Mouse (Mus musculus) liver, embryonic 11.5 days (tissue): ENCODE measurements around the gene 4933430I17Rik. TPM values are rescaled to one million over a fixed set of nuclear protein-coding genes. Genes with fewer than 3 reads are reported as not detected.
A peak's percentile ranks its signal among the peaks of the same experiment; 100 is the strongest.

ENCODE experiments used
- ATAC-seq: fragments of 200-750 bp; cut with Nextera tagmentation; replicated peaks from 2 replicates; pipeline ENCODE4 v1.8.0; 2017; ENCODE audit warnings: moderate number of reproducible peaks, mild to moderate bottlenecking, moderate TSS enrichment, moderate library complexity; ENCODE audit not compliant: low FRiP score
- DNase-seq: peaks from one replicate; pipeline ENCODE4 v3.0.0-alpha.2; 2017; ENCODE audit warnings: low spot score
- H3K27ac ChIP-seq: fragments of 300-500 bp; sonication (generic); 2 replicates; pipeline ENCODE4 v1.5.1; 2014; ENCODE audit warnings: mild to moderate bottlenecking, low read depth, low read length, control low read depth
- H3K27me3 ChIP-seq: fragments of 300-500 bp; sonication (generic); replicated peaks from 2 replicates; pipeline ENCODE4 v1.6.1; 2014; ENCODE audit warnings: low read length, mixed read lengths; ENCODE audit not compliant: control insufficient read depth, insufficient read depth
- H3K36me3 ChIP-seq: fragments of 300-500 bp; sonication (generic); 2 replicates; pipeline ENCODE4 v1.6.1; 2014; ENCODE audit warnings: mild to moderate bottlenecking, low read length, moderate library complexity, mixed read lengths; ENCODE audit not compliant: control insufficient read depth, insufficient read depth
- H3K4me1 ChIP-seq: fragments of 300-500 bp; sonication (generic); replicated peaks from 2 replicates; pipeline ENCODE4 v1.6.1; 2014; ENCODE audit warnings: low read length, mixed read lengths; ENCODE audit not compliant: control insufficient read depth, insufficient read depth
- H3K4me2 ChIP-seq: fragments of 300-500 bp; sonication (generic); 2 replicates; pipeline ENCODE4 v1.6.1; 2014; ENCODE audit warnings: mild to moderate bottlenecking, control low read depth, moderate library complexity
- H3K4me3 ChIP-seq: fragments of 300-500 bp; sonication (generic); 2 replicates; pipeline ENCODE4 v1.5.1; 2014; ENCODE audit warnings: low read depth, low read length, control low read depth
- H3K9ac ChIP-seq: fragments of 300-500 bp; sonication (generic); 2 replicates; pipeline ENCODE4 v1.6.1; 2014; ENCODE audit warnings: low read depth, low read length, control low read depth
- H3K9me3 ChIP-seq: fragments of 300-500 bp; sonication (generic); 2 replicates; pipeline ENCODE4 v1.6.1; 2016; ENCODE audit warnings: low read length, inconsistent platforms, mixed read lengths; ENCODE audit not compliant: control insufficient read depth
- WGBS: fragments of 180-500 bp; shearing (Covaris S2); extraction: QIAGEN DNeasy Blood & Tissue Kit; methylation state at CpG from one replicate; pipeline ENCODE4 v1.1.7; 2014; 5-methylcytosine and 5-hydroxymethylcytosine counted together
- polyA plus RNA-seq: library from polyadenylated mRNA; unstranded; fragments of >200 nt; fragmentation: Nextera tagmentation; extraction: Ambion mirVana; gene quantifications from 2 replicates; pipeline ENCODE4 v1.2.1, GENCODE M21; 2014

Gene 4933430I17Rik
- polyA plus RNA-seq, 1 experiment from 2014 or later, result 0.36 TPM

DNA sequence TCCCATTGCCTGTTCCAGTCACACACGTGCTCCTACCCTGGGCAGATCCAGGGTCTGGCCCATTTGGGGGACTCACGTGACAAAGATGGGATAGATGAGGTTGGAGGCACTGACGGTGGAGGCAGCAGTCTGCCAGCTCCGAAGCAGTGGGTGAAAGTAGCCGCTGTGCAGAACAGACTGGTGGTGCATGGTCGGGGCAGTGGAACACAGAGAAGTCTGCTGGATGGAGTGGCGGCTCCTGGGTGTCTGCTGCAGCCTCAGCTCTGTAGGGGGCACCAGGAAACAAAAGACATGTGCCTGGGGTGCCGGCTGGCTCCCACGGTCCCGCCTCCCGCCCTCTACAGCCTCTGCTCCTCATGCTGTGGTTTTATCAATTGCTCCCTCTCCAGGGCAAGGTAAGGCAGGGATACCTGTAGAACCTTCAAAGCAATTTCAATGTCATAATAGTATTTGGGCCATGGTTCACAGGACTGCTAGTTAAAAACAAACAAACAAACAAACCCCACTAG, 11.1 kb upstream of the 4933430I17Rik start:
- H3K36me3 ChIP-seq, result peaks cover 54% of the 10 kb centered on the region
- ATAC-seq, result no peak
- H3K9ac ChIP-seq, result peak overlapping the region; percentile 40; the same call in 1 of the 2 replicates
- H3K4me1 ChIP-seq, result peaks cover 40% of the 10 kb centered on the region
- WGBS, result 55% methylated on average over 11 of the region's 11 CpGs
- peak overlapping the region; percentile 32; the same call in 1 of the 2 replicates for H3K27ac ChIP-seq
- H3K27me3 ChIP-seq, result no peaks in the 10 kb centered on the region
- H3K9me3 ChIP-seq, result no peaks in the 10 kb centered on the region
- H3K4me3 ChIP-seq, result peak overlapping the region; percentile 16
- H3K4me2 ChIP-seq, result peak overlapping the region; percentile 77
- no peak for DNase-seq

DNA sequence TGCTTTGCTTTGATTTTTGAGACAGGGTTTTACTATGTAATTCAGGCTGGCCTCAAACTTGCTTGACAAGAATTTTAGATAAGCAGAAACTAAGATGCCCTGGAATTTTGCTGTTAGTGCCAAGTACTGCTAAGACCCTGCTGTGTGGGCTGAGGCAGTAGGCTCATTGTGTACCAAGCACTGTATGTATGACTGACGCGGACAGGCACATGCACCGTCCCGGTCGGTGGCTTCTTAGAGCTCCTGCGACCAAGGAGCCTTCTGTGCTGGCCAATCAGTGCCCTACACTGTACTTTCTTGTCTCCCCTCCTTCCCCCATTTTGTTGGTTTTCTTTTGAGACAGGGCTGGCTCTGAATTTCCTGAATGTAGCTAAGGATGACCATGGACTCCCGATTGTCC, 10.2 kb upstream of the 4933430I17Rik start:
- Histone ChIP-seq H3K4me2 (peak overlapping the region; percentile 77), H3K27ac (peak overlapping the region; percentile 93), H3K27me3 (no peaks in the 10 kb centered on the region), H3K9me3 (no peaks in the 10 kb centered on the region), H3K36me3 (peaks cover 45% of the 10 kb centered on the region), H3K4me3 (peak overlapping the region; percentile 85), H3K4me1 (peaks cover 40% of the 10 kb centered on the region), H3K9ac (peak overlapping the region; percentile 93)
- WGBS, result 75% methylated on average over 7 of the region's 7 CpGs
- ATAC-seq (no peak), DNase-seq (no peak)

GRCm38 (mm10) chr4:62515490-62515889, 9.7 kb upstream of the 4933430I17Rik start:
- DNase-seq, result no peak
- no peaks in the 10 kb centered on the region for H3K9me3 ChIP-seq
- H3K27ac ChIP-seq, result peak overlapping the region; percentile 93
- H3K36me3 ChIP-seq, result peaks cover 40% of the 10 kb centered on the region
- H3K4me3 ChIP-seq, result peak overlapping the region; percentile 85
- H3K27me3 ChIP-seq, result no peaks in the 10 kb centered on the region
- H3K9ac ChIP-seq, result peak overlapping the region; percentile 93
- WGBS, result 36% methylated on average over 3 of the region's 3 CpGs
- H3K4me2 ChIP-seq, result peak overlapping the region; percentile 77
- ATAC-seq, result no peak
- peaks cover 40% of the 10 kb centered on the region for H3K4me1 ChIP-seq

DNA sequence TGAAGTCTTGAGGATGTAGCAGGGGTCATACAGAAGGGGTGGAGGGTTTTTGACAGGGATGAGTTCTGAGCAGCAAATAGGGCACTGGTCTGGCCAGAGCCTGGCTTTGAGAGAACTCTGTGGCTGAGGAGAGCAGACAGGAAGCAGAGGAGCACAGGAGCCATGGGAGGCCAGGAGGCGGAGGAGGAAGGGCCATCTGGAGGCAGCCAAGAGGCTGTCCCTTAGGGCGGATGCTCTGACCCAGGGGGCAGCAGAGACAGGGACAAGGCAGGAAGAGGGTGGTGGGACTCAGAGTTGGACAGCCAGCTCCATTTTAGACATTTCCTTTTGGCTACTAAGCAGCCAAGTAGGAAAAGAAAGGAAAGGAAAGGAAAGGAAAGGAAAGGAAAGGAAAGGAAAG, 9.1 kb upstream of the 4933430I17Rik start:
- Histone ChIP-seq H3K9me3 (no peaks in the 10 kb centered on the region), H3K27ac (peak overlapping the region; percentile 93), H3K9ac (peak overlapping the region; percentile 93), H3K4me3 (peak overlapping the region; percentile 85), H3K4me1 (peaks cover 40% of the 10 kb centered on the region), H3K4me2 (peak overlapping the region; percentile 77), H3K36me3 (peaks cover 34% of the 10 kb centered on the region), H3K27me3 (no peaks in the 10 kb centered on the region)
- whole genome bisulfite sequencing, result 14% methylated on average over 2 of the region's 2 CpGs
- ATAC-seq, result peak; percentile 19; the same call in 1 of the 2 replicates
- DNase-seq, result no peak

- Histone ChIP-seq H3K4me3 (peak overlapping the region; percentile 85), H3K9me3 (no peaks in the 10 kb centered on the region), H3K27ac (peak overlapping the region; percentile 93), H3K27me3 (no peaks in the 10 kb centered on the region), H3K36me3 (peaks cover 29% of the 10 kb centered on the region), H3K9ac (peak overlapping the region; percentile 93), H3K4me1 (peaks cover 36% of the 10 kb centered on the region), H3K4me2 (peak overlapping the region; percentile 77)
- 28% methylated on average over 1 of the region's 1 CpGs for WGBS
- DNase-seq (peak; percentile 73), ATAC-seq (peak; percentile 92)
These were observed 8.6 kb upstream of the 4933430I17Rik start for GRCm38 (mm10) chr4:62516579-62516978.

DNA sequence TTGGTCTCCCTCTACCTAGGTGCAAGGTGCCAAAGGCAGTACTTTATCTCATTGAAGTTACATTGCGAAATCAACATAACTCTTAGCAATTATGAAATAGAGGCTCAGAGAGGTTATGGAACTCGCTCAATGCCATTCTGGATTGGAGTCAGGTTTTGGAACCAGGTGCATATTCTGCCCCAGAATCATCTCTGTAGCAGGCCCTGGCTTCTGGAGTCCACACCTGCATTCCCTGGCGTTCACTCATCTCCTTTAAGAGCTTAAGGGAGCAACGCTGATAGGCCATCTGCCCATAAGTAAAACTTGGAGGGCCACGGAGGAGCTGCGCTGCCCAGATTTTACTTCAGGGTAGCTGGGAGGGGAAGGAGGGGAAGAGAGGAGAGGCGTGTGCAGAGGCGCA, 8.1 kb upstream of the 4933430I17Rik start:
- ATAC-seq (no peak), DNase-seq (no peak)
- H3K4me1 ChIP-seq, result peaks cover 33% of the 10 kb centered on the region
- peak overlapping the region; percentile 85 for H3K4me3 ChIP-seq
- peak overlapping the region; percentile 93 for H3K9ac ChIP-seq
- H3K36me3 ChIP-seq, result peaks cover 25% of the 10 kb centered on the region
- no peaks in the 10 kb centered on the region for H3K27me3 ChIP-seq
- H3K4me2 ChIP-seq, result peak overlapping the region; percentile 77
- peak overlapping the region; percentile 93 for H3K27ac ChIP-seq
- 56% methylated on average over 8 of the region's 8 CpGs for WGBS
- no peaks in the 10 kb centered on the region for H3K9me3 ChIP-seq

DNA sequence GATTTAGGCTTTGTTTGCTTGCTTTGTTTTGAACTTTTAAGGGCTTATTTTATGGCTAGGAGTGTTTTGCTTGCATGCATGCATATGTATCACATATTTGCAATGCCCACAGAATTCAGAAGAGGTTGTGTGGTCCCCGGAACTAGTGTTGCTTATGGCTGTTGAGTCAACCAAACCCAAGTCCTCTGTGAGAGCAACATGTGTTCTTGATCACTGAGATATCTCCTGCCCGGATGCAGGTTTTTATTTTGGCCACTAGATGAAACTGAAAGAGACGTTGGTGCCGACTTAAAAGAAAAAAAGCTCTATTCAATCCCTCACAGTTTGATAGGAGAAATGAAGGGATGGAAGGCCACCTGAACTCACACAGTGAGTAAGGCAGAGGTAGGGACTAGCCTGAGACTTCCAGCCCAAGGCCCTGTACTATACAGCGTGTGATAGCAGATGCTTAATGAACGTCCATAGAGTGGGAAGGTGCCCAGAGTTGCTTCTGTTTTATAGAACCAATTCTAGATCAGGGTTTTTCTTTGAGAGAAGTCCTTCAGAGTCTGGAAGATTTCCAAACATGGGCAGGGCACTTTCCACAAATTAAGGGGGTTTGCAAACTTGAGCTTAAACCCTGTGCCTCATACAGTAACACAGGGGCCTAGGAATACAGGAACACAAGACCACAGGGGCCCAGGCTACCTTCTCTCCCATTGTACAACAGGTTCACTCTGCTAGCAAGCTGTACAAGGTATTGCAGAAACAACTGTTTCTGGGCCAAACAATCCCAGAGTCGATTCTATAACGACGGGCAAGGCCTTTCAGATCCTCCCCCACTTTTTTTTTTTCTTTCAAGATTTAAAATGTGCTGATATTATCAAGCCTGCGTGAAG, 7.4 kb upstream of the 4933430I17Rik start:
- Histone ChIP-seq H3K9me3 (no peaks in the 10 kb centered on the region), H3K9ac (peak overlapping the region; percentile 93), H3K4me1 (peaks cover 29% of the 10 kb centered on the region), H3K4me2 (peak overlapping the region; percentile 77), H3K27ac (peak overlapping the region; percentile 93), H3K36me3 (peaks cover 23% of the 10 kb centered on the region), H3K27me3 (no peaks in the 10 kb centered on the region), H3K4me3 (peak overlapping the region; percentile 85)
- no peak for DNase-seq
- ATAC-seq, result no peak
- WGBS, result 61% methylated on average over 10 of the region's 10 CpGs

GRCm38 (mm10) chr4:62518416-62519121, 6.6 kb upstream of the 4933430I17Rik start:
- ATAC-seq (no peak), DNase-seq (no peak)
- peak overlapping the region; percentile 85 for H3K4me3 ChIP-seq
- H3K4me2 ChIP-seq, result peak overlapping the region; percentile 77
- H3K27ac ChIP-seq, result peak overlapping the region; percentile 93
- peak overlapping the region; percentile 93 for H3K9ac ChIP-seq
- H3K4me1 ChIP-seq, result peaks cover 26% of the 10 kb centered on the region
- no peaks in the 10 kb centered on the region for H3K9me3 ChIP-seq
- H3K27me3 ChIP-seq, result no peaks in the 10 kb centered on the region
- WGBS, result 44% methylated on average over 13 of the region's 13 CpGs
- H3K36me3 ChIP-seq, result peaks cover 19% of the 10 kb centered on the region
